Mouse (Mus musculus): Measurements from ENCODE around the gene Runx1.

Gene Runx1

GRCm38 (mm10) chr16:92697737-92698611 lies 128.0 kb downstream of the Runx1 start:
- peak in 1 of 2 experiments; percentile 75 for DNase-seq

GRCm38 (mm10) chr16:92697227-92697736 lies 128.7 kb downstream of the Runx1 start:
- peak; percentile 91 to 95 for DNase-seq

DNA sequence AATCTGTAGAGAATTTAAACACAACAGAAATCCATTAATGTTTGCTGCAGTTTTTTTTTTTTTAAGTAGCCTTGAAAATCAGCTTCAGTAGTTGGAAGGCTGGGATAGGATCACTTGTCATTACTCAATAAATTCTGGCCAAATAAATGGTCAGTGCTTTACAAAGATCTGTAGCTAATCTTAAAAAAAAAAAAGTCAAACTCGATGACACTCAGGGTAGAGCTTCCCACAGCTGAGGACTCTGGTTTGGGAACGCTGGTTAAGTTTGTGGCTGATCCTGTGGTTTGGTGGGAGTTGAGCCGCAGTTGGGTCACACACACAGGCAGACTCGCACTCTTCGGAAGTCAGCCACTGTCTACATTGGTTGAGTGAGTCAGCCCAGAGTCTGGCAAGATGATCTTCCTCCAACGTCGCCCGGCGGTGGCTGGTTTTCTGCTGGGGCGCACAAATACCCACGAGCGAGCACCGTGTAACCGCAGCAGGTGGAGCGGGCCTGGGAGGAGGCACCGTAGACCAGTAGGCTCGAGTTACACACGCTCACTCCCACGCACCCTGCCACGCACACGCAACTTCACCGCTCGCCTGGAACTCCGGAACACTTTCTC lies 129.4 kb downstream of the Runx1 start:
- peak; percentile 71 to 72 for DNase-seq

DNA sequence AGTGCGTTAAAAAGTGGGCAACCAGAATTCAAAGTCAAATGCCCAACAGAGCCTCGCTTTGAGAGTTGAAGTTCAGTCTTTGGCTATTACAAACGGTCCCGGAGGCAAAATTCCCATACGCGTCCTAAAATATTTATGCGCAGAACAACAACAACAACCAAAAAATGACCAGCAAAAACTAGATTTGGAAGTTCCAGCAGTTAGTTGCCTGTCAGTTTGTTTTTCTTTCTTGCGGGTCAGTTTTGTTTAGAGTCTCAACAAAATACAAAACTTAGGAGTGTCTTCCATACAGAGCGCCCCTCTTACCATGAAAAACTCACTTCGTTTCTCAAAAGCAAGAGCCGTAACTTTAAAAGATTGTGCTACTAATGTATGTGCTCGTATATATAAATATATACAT lies 130.0 kb downstream of the Runx1 start:
- DNase-seq, result no peak

GRCm38 (mm10) chr16:92695200-92695921 lies 130.6 kb downstream of the Runx1 start:
- DNase-seq, result peak; percentile 61

- peak in 1 of 2 experiments; percentile 12 for DNase-seq
These were observed 131.3 kb downstream of the Runx1 start for GRCm38 (mm10) chr16:92694496-92695106.

DNA sequence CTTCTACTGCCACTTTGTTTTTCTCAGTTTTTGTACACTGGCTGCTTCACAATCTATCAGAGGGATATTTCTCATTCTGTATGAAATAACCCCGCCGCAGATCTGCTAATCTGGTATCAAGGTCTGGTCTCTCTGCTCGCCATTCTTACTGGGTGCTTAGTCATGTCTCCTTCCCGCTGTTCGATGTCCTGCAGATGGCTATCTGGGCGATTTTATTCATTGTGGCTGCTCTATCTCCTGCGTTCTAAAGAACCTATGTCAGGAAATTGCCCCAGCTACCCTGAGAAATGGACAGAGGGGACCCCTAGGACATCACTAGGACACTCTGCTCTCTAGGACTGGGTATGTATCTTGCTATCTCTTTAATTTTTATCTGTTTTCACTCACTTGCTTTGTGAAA lies 135.2 kb downstream of the Runx1 start:
- DNase-seq, result no peak

DNA sequence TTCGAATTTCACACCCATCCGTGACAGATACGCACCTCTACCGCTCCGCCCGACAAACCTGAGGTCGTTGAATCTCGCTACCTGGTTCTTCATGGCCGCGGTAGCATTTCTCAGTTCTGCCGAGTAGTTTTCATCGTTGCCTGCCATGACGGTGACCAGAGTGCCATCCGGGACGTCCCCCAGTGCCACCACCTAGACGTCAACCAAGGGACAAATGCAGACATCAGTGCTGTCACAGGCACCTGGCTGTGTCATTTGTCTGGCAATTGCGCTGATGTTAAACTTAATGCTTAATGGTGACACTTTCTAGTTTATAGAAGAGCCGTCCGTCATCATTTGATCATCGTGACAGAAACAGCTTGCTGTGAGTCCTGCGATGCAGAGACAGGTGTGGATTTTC lies 137.0 kb downstream of the Runx1 start:
- no peak for DNase-seq

GRCm38 (mm10) chr16:92686978-92687377 lies 139.0 kb downstream of the Runx1 start:
- peak; percentile 41 to 64 for DNase-seq

GRCm38 (mm10) chr16:92685766-92686315 lies 140.1 kb downstream of the Runx1 start:
- DNase-seq, result peak; percentile 16 to 29

DNA sequence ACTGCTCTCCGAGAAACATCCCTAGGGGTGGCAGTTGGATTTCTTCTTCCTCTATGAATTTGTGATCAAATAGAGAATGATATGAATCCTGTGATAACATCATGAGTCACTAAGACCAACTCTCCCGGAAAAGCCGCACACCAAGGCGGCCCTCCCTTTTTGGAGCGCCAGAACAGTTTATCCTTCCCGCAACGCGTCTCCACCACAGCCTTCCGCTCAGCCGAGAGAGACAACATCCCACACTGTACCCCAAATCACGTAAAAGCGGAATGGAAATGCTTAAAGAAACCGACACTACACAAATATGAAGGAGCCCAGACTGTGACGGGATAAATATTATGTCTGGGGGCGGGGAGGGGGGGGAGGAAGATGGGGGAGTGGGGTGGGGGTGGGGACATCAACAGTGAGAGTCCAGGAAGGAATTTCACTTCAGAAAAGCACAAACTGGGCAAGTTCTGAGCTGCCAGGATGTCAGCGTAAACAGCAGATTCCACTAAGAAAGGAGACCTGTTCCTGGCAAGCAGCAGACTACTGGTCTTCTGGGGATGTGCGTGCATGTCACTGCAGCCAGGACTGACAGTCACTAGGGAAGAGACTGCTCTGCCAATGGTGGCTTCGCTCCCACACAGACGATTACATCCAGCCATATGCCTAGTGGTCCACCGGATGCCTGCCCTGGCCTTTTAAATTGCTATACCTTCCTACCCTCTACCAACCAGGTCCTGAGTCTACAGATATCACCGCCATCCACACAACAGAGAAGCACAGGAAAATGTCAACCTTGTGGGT lies 141.3 kb downstream of the Runx1 start:
- peak in 1 of 2 experiments; percentile 37 for DNase-seq

- DNase-seq, result peak; percentile 51 to 61
These were observed 149.3 kb downstream of the Runx1 start for GRCm38 (mm10) chr16:92676630-92677029.

GRCm38 (mm10) chr16:92675677-92676076 lies 150.3 kb downstream of the Runx1 start:
- DNase-seq, result no peak

DNA sequence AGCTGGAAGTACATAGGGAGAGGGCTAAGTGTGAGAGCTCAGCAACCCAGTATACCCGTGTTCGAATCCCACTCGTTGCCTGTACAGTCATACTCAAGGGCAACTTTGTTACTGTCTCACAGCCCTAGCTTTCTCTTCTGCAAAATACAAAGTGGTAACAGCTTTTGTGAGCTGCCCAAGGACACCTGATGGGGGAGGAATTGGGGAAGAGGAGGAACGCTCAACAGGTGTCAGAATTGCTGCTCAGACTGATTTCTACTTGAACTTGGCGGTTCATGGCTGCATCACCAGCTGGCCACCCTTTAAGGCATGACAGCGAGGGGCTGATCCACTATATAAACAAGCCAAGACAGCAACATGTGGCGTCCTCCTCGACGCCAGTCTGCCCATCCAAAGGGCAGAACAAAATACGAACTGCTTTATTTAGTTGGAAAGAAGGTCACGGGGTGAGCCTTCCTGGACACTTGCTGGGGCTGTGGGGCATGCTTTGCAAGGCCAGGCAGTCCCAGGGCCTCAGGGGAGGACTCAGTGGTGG lies 151.0 kb downstream of the Runx1 start:
- no peak for DNase-seq

DNA sequence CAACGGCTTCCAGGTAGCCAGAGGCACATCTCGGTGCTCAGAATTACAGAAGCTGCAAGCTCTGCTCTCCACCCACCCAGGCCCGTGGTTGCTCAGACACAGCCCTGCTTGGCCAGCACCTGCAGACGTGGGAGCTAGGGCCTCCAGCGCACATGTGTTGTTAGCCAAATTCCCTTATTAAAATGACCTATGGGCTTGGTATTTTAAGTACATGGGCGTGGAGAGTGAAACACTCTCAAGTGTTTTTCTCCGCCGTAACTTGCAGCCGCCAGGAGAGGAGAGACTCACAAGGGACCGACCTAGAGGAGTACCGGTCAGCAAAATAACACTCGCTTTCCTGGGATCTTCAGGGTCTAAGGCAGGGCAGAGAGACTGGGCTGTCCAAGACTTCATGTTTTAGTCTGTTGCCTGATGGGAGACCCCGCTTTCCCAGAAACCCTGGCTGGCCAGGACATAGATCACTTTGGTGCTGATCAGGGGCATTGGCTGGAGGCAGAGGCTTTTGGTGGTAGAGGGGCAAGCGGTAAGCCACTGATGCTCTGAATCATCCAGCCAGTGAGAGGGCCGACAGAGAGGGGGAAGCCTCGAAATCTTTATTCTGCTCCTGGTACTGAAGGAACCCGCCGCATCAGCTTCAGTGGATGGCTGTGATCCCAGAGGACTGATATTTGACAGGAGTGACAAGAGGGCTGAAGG lies 151.7 kb downstream of the Runx1 start:
- DNase-seq, result peak in 1 of 2 experiments; percentile 74

DNA sequence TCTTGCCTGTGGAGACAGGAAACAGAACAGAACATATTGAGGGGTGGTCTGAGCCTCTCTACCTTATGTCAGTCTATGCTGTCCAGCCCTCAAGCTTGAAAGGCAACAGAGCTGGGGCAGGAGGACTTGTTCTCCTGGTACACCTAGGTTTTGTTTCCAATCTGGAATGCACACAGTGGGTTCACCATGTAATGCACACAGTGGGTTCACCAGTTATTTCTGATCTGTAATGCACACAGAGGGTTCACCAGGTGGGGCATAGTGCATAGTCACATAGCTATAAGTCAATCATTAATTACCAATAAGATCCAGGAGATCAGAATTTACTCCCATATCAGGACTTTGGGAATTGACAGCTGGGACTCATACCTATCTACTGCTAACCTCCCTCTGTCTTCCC lies 157.1 kb downstream of the Runx1 start:
- DNase-seq, result no peak

DNA sequence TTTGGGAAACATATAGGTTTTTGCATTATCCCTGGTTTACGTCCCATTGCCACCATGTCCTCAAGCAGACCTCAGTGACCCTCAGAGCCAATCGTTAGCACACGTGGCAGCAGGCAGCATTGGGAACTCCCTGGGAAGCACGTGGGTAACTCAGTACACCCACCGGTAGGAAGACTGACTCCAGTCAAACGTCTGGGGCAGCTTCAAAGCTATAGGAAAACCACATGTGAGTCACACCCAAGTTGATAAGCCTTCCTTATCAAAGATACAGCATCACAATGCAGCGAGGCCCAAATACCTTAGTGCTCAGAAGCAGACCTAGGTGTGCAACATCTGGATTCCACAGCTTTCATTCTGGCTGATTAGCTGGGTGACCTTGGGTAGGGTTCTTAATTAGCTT lies 164.2 kb downstream of the Runx1 start:
- DNase-seq, result no peak

DNA sequence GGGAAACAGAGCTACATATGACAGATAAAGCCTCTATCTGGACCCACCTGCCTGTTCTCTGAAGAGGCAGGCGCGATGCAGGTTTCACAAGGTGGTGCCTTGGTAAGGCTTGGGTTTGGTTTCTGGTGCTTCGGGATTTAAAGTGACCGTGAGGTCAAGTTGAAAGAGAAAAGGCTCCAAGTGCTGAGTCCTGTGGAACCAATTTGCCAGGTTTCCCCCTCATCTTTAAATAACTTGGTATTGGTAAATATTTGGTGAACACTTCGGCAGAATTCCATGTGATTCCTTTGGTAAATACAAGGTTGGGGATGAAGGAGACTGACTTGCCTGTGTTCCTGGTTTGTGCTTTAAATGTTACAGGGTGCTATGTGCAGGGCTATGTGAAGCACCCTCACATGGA lies 169.2 kb downstream of the Runx1 start:
- no peak for DNase-seq

GRCm38 (mm10) chr16:92654294-92654950 lies 171.5 kb downstream of the Runx1 start:
- DNase-seq, result no peak

GRCm38 (mm10) chr16:92653816-92654215 lies 172.1 kb downstream of the Runx1 start:
- DNase-seq, result no peak
